Mouse (Mus musculus) retina, embryonic 14.5 days (tissue): ENCODE measurements around the gene Rnf128.
A peak's percentile ranks its signal among the peaks of the same experiment; 100 is the strongest.

Source experiments
- DNase-seq: peaks from one replicate; pipeline ENCODE4 v3.0.0-alpha.2; 2015; ENCODE audit warnings: low spot score

The Rnf128 gene

GRCm38 (mm10) chrX:139622071-139622470 lies 59.0 kb downstream of the Rnf128 start:
- DNase-seq, result no peak

GRCm38 (mm10) chrX:139634758-139635157 lies 71.6 kb downstream of the Rnf128 start:
- no peak for DNase-seq

DNA sequence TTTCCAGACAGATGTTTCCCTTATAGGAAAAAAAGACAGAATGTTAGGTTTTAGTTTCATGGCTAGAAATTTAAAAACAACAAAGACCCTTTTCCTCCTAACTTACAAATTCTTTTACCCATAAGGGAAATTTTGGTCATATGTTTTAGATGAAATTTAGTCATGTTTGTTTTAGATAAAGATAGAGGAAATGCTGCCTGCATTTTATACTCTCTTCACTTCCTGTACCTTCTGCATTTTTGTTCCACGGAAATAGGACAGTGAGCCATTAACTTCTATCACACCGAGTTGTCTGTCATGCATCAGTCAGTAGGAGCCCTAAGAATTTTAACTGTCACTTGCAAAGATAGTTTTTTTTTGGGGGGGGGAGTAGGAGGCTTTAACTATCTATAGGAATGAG lies 76.6 kb downstream of the Rnf128 start:
- DNase-seq, result no peak

- DNase-seq, result no peak
These were observed 77.3 kb downstream of the Rnf128 start for GRCm38 (mm10) chrX:139640418-139640817.

DNA sequence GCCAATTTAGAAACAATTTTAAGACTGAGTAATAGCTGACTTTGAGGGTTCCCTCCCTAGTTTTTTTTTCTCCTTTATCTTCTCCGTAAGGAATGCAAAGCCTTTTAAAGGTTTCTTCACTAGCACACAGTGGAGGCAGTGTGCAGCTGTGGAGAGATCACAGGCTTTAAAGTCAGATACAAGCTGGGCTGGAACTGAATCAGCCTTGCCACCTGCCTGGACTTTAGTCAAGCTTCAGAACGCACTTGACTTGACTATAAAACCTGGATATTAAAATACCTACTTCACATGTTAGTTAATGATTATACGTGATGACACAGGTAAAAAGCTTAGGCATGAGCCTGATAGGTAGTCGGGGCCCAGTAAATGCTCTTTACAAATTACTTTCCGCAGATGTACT lies 89.1 kb downstream of the Rnf128 start:
- DNase-seq, result no peak

- DNase-seq, result no peak
These were observed 90.2 kb downstream of the Rnf128 start for GRCm38 (mm10) chrX:139653292-139653691.

- no peak for DNase-seq
These were observed 91.4 kb downstream of the Rnf128 start for GRCm38 (mm10) chrX:139654350-139655063.

GRCm38 (mm10) chrX:139662111-139662510 lies 99.0 kb downstream of the Rnf128 start:
- DNase-seq, result no peak

DNA sequence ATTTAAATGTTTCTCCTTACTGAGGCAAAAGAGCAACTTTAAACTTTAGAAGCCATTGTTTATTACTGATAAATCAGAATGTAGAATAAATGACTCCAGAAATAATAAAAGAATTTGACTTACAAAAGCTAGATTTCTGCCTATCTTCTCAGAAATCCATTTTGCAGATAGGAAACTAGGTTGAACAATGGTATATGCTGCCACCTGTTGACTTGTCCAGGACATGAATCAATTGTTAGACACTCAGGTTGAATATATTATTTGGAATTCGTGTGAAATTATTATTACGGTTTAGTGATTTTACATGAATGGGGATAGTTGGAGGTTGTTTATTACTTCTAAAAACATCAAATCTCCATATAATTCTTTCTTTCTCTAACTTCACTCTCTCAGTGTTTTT lies 102.7 kb downstream of the Rnf128 start:
- DNase-seq, result peak; percentile 13

- no peak for DNase-seq
These were observed 121.3 kb downstream of the Rnf128 start for GRCm38 (mm10) chrX:139684410-139684774.

GRCm38 (mm10) chrX:139684775-139685695 lies 121.9 kb downstream of the Rnf128 start, which contains the start of gene Tbc1d8b:
Gene Tbc1d8b (plus strand): TSS chrX:139684996.
- peak; percentile 88 for DNase-seq

- no peak for DNase-seq
These were observed 151.3 kb downstream of the Rnf128 start, which contains the start of gene Gm15013 for GRCm38 (mm10) chrX:139714381-139714780. Gene Gm15013 (minus strand): TSS chrX:139714481.

GRCm38 (mm10) chrX:139722350-139722749 lies 159.2 kb downstream of the Rnf128 start:
- no peak for DNase-seq
